Mouse (Mus musculus) liver, postnatal 0 days (tissue): ENCODE results near the gene Prr15l. TPM values are rescaled to one million over a fixed set of nuclear protein-coding genes. Genes with fewer than 3 reads are reported as not detected.

Source experiments
- ATAC-seq: fragments of 200-750 bp; cut with Nextera tagmentation; 2 replicates; pipeline ENCODE4 v1.8.0; 2017; ENCODE audit warnings: mild to moderate bottlenecking, moderate library complexity
- DNase-seq: peaks from one replicate; pipeline ENCODE4 v3.0.0-alpha.2; 2016
- H3K27ac ChIP-seq: fragments of 300-500 bp; sonication (generic); 2 replicates; pipeline ENCODE4 v1.5.1; 2014; ENCODE audit warnings: antibody characterized with exemption, moderate library complexity, mild to moderate bottlenecking, low read depth
- H3K27me3 ChIP-seq: fragments of 300-500 bp; sonication (generic); 2 replicates; pipeline ENCODE4 v1.6.1; 2014; ENCODE audit warnings: low read length, control low read depth, mixed read lengths; ENCODE audit not compliant: insufficient read depth
- H3K36me3 ChIP-seq: fragments of 300-500 bp; sonication (generic); replicated peaks from 2 replicates; pipeline ENCODE4 v1.6.1; 2014; ENCODE audit warnings: mild to moderate bottlenecking, control low read depth, low read length, moderate library complexity, mixed read lengths; ENCODE audit not compliant: insufficient read depth
- H3K4me1 ChIP-seq: fragments of 300-500 bp; sonication (generic); 2 replicates; pipeline ENCODE4 v1.6.1; 2014; ENCODE audit warnings: antibody characterized with exemption, mild to moderate bottlenecking, control low read depth; ENCODE audit not compliant: insufficient read depth
- H3K4me2 ChIP-seq: fragments of 300-500 bp; sonication (generic); 2 replicates; pipeline ENCODE4 v1.6.1; 2014; ENCODE audit warnings: low read depth, mild to moderate bottlenecking, low read length, moderate library complexity, mixed read lengths
- H3K4me3 ChIP-seq: fragments of 300-500 bp; sonication (generic); 2 replicates; pipeline ENCODE4 v1.5.1; 2014; ENCODE audit warnings: low read depth, low read length
- H3K9ac ChIP-seq: fragments of 300-500 bp; sonication (generic); replicated peaks from 2 replicates; pipeline ENCODE4 v1.6.1; 2014; ENCODE audit warnings: mild to moderate bottlenecking, moderate library complexity
- H3K9me3 ChIP-seq: fragments of 300-500 bp; sonication (generic); 2 replicates; pipeline ENCODE4 v1.6.1; 2016; ENCODE audit warnings: mild to moderate bottlenecking, control low read depth, low read length, mixed read lengths
- CTCF ChIP-seq: sonication (generic); IDR thresholded peaks from 2 replicates; pipeline ENCODE4 v1.5.1; 2016; ENCODE audit warnings: antibody characterized with exemption, low read depth
- EP300 ChIP-seq: IDR thresholded peaks from 2 replicates; pipeline ENCODE4 v1.6.1; 2016; ENCODE audit warnings: antibody characterized with exemption, low read depth, mild to moderate bottlenecking
- WGBS: fragments of 180-500 bp; shearing (Covaris S2); extraction: QIAGEN DNeasy Blood & Tissue Kit; methylation state at CpG from one replicate; pipeline ENCODE4 v1.1.7; 2014; ENCODE audit not compliant: insufficient replicate concordance; 5-methylcytosine and 5-hydroxymethylcytosine counted together
- polyA plus RNA-seq: library from polyadenylated mRNA; unstranded; fragments of >200 nt; fragmentation: Nextera tagmentation; extraction: Ambion mirVana; gene quantifications from 2 replicates; pipeline ENCODE4 v1.2.1, GENCODE M21; 2015

Gene Prr15l
- polyA plus RNA-seq, 1 experiment from 2014 or later = 10.1 TPM

- Histone ChIP-seq H3K9ac (no peak overlapping the region), H3K27me3 (no peaks in the 10 kb centered on the region), H3K36me3 (no peaks in the 10 kb centered on the region), H3K4me3 (no peak overlapping the region), H3K9me3 (no peaks in the 10 kb centered on the region), H3K4me1 (0 out of 2 replicates have a peak, but pooled peaks cover 3% of the 10 kb centered on the region), H3K4me2 (no peak overlapping the region), H3K27ac (no peak overlapping the region)
- 62% methylated on average over 14 of the region's 14 CpGs for WGBS
- TF ChIP-seq CTCF (no peak), EP300 (no peak)
- no peak for ATAC-seq
- no peak for DNase-seq
Measured at GRCm38 (mm10) chr11:96891784-96892527, 35.9 kb upstream of the Prr15l start.

GRCm38 (mm10) chr11:96893203-96893842, 34.6 kb upstream of the Prr15l start:
- Histone ChIP-seq H3K9me3 (no peaks in the 10 kb centered on the region), H3K27me3 (no peaks in the 10 kb centered on the region), H3K4me1 (no peaks in the 10 kb centered on the region), H3K4me3 (no peak overlapping the region), H3K4me2 (no peak overlapping the region), H3K36me3 (no peaks in the 10 kb centered on the region), H3K27ac (no peak overlapping the region), H3K9ac (no peak overlapping the region)
- ATAC-seq (no peak), DNase-seq (no peak)
- 72% methylated on average over 11 of the region's 11 CpGs for WGBS
- TF ChIP-seq CTCF = no peak
- no peak for TF ChIP-seq EP300

- 59% methylated on average over 4 of the region's 4 CpGs for WGBS
- no peak overlapping the region for H3K4me3 ChIP-seq
- H3K27ac ChIP-seq = no peak overlapping the region
- H3K27me3 ChIP-seq = no peaks in the 10 kb centered on the region
- no peaks in the 10 kb centered on the region for H3K36me3 ChIP-seq
- TF ChIP-seq CTCF = no peak
- H3K9ac ChIP-seq = no peak overlapping the region
- DNase-seq (no peak), ATAC-seq (no peak)
- H3K9me3 ChIP-seq = no peaks in the 10 kb centered on the region
- no peak overlapping the region for H3K4me2 ChIP-seq
- H3K4me1 ChIP-seq = no peaks in the 10 kb centered on the region
Measured at GRCm38 (mm10) chr11:96895886-96896285, 32.0 kb upstream of the Prr15l start.

- Histone ChIP-seq H3K27ac (no peak overlapping the region), H3K4me1 (no peaks in the 10 kb centered on the region), H3K9ac (no peak overlapping the region), H3K27me3 (no peaks in the 10 kb centered on the region), H3K4me2 (no peak overlapping the region), H3K4me3 (no peak overlapping the region), H3K36me3 (no peaks in the 10 kb centered on the region), H3K9me3 (no peaks in the 10 kb centered on the region)
- WGBS = 73% methylated on average over 13 of the region's 13 CpGs
- ATAC-seq = no peak
- DNase-seq = no peak
- TF ChIP-seq EP300 = no peak
- no peak for TF ChIP-seq CTCF
Measured at GRCm38 (mm10) chr11:96899449-96900306, 28.2 kb upstream of the Prr15l start.

GRCm38 (mm10) chr11:96901332-96901731, 26.6 kb upstream of the Prr15l start:
- Histone ChIP-seq H3K4me1 (no peaks in the 10 kb centered on the region), H3K27me3 (no peaks in the 10 kb centered on the region), H3K9ac (no peak overlapping the region), H3K4me3 (no peak overlapping the region), H3K4me2 (no peak overlapping the region), H3K36me3 (no peaks in the 10 kb centered on the region; the same call in 1 of the 2 replicates), H3K9me3 (no peaks in the 10 kb centered on the region), H3K27ac (no peak overlapping the region)
- ATAC-seq (no peak), DNase-seq (no peak)
- TF ChIP-seq CTCF (no peak), EP300 (no peak)
- WGBS = 85% methylated on average over 9 of the region's 9 CpGs
